16 mouse cellular contexts compared by ENCODE assay signal in the genomic region with DNA sequence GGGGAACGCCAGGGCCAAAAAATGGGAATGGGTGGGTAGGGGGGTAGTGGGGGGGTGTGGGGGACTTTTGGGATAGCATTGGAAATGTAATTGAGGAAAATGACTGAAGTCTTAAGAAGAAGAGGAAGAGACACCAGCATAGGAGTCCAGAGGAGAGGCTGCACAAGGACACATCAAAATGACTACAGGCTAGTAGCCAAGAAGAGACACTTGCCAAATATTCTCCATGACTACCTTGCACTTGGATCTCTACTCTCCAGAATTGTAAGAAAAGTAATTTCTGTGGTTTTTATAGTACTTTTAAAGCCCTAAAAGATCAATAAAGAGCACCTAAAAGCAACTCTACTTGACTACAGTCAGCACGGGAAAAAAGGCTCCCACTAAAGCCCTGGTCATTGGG.
"Had no signal": no experiment of that assay in that cellular context is flagged by ENCODE, and none has a peak within 500 bp of the region (broad histone marks: within the 10 kb centered on the region; RNA-seq: fewer than 3 reads in every experiment).

No protein-coding gene starts in this region.

- ATAC-seq: lung, postnatal 0 days had no signal

- H3K27me3 ChIP-seq: limb, embryonic 12.5 days; liver, embryonic 15.5 days; neural tube, embryonic 15.5 days had no signal

- DNase-seq: kidney, postnatal 25 days; liver; lung, adult 2 months; lung, postnatal 36 days; midbrain, embryonic 14.5 days; right cerebral cortex, adult 18-20 months; right cerebral cortex, postnatal 25 days; thymus, adult 18-20 months; thymus, postnatal 14 days had no signal

- H3K4me1 ChIP-seq: limb, embryonic 12.5 days; liver, embryonic 15.5 days; neural tube, embryonic 15.5 days had no signal

- H3K27ac ChIP-seq: layer of hippocampus, adult 2 months; limb, embryonic 12.5 days; liver, embryonic 15.5 days; neural tube, embryonic 15.5 days; stomach, postnatal 0 days had no signal

- H3K36me3 ChIP-seq: limb, embryonic 12.5 days; liver, embryonic 15.5 days; neural tube, embryonic 15.5 days had no signal

- H3K4me2 ChIP-seq: limb, embryonic 12.5 days; liver, embryonic 15.5 days; neural tube, embryonic 15.5 days had no signal

- H3K9me3 ChIP-seq: limb, embryonic 12.5 days; liver, embryonic 15.5 days; neural tube, embryonic 15.5 days had no signal

- H3K9ac ChIP-seq: limb, embryonic 12.5 days; liver, embryonic 15.5 days; neural tube, embryonic 15.5 days had no signal

- H3K4me3 ChIP-seq: layer of hippocampus, adult 2 months; limb, embryonic 12.5 days; liver, embryonic 15.5 days; myocyte; neural tube, embryonic 15.5 days had no signal
